Mouse (Mus musculus) spleen, adult 12 weeks (tissue): Measurements from ENCODE around the gene Recql5.

ENCODE experiments used
- DNase-seq: peaks from one replicate; pipeline ENCODE4 v3.0.0; 2022; ENCODE audit warnings: low spot score

The Recql5 gene

DNA sequence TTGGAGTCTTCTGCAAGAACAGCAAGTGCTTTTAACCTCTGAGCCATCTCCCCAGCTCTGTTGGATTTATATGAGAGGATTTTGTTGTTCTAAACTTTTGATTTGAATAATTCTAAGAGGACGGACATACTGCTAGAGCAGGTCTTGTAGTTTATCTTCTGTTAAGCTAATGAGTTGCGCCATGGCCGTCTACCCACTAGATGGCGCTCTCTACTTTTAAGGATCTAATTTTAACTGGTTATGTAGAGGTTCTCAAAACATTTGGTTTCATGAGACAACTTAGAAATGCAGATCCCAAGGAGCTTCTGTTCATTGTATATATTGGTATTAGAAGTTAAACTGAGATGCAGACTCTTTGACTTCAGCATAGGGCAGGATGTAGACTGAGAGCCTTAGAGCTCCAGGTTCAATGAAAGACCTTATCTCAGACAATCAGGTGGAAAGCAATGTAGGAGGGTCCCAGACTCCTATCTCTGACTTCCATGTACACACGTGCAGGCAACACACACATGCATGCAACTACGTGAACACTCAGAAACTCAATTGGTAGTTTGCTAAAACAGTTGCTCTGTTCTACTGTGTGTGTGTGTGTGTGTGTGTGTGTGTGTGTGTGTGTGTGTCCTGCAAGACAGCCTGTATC is 6.5 kb upstream of the Recql5 start:
- DNase-seq, result peak; percentile 35

- no peak for DNase-seq
Observed at GRCm38 (mm10) chr11:115933747-115934110, 452 bp upstream of the Recql5 start.

GRCm38 (mm10) chr11:115931235-115931634 is 2.0 kb downstream of the Recql5 start:
- DNase-seq, result no peak

GRCm38 (mm10) chr11:115929818-115930217 is 3.5 kb downstream of the Recql5 start:
- no peak for DNase-seq

- no peak for DNase-seq
Observed at GRCm38 (mm10) chr11:115929031-115929430, 4.2 kb downstream of the Recql5 start.

GRCm38 (mm10) chr11:115921986-115922385 is 11.3 kb downstream of the Recql5 start:
- no peak for DNase-seq

GRCm38 (mm10) chr11:115920110-115920818 is 13.0 kb downstream of the Recql5 start:
- DNase-seq, result peak; percentile 60

GRCm38 (mm10) chr11:115919073-115919472 is 14.2 kb downstream of the Recql5 start:
- DNase-seq, result no peak

- DNase-seq, result no peak
Observed at GRCm38 (mm10) chr11:115918637-115919036, 14.6 kb downstream of the Recql5 start.

DNA sequence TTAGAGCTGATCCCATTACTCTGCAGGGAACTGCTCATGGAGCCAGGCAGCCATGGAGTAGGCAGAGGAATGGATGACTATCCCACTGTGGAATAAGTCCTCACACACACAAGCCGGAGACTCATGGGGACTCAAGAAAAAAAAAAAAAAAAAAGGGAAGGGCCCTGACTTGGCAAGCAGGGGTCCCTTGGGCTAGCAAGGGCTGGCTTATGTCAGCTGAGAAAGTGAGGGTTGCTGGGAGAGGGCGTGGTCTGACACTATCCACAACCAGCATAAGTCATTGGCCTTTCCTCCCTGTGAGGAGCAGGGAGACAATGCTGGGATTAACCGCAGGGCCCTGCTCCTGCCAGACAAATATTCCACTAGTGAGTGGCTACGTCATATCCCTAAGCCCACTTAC is 16.7 kb downstream of the Recql5 start:
- no peak for DNase-seq

DNA sequence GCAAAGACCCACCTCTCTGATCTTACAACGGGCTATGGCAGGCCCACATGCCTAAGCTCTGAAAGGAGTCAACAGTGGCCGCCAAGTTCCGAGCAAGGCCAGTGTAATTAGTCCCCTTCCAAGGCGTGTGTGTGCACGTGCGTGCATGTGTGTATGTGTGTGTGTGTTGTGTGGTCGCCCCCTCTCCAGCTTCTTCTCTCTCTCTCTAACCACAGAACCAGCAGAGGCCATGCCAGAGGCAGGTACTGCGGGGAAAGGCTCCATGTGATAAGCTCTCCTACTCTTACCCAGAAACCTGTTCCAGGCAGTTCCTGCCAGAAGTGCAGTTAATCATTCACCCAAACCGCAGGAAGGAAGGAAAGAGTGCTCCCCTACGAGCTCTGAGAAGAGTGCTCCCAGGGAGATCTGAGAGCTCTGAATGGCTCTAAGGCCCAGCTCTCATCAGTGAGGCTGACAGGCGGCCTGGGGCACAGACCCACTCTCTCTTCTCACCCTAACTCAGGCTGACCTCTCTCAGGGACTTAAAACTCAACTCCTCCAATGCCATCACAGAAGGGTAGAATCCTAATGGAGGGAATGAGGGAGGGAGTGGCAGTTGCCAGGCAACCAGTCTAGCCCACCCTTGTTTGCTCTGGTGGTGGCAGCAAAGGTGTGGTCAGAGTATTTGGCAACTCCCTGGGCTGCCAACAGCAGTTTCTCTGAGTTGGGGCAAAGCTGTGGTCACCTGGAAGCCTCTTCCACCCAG is 21.5 kb downstream of the Recql5 start, which contains the start of gene Smim6:
Smim6 (plus strand) TSS at position 386 of the 745 bp plus-strand sequence.
- no peak for DNase-seq

DNA sequence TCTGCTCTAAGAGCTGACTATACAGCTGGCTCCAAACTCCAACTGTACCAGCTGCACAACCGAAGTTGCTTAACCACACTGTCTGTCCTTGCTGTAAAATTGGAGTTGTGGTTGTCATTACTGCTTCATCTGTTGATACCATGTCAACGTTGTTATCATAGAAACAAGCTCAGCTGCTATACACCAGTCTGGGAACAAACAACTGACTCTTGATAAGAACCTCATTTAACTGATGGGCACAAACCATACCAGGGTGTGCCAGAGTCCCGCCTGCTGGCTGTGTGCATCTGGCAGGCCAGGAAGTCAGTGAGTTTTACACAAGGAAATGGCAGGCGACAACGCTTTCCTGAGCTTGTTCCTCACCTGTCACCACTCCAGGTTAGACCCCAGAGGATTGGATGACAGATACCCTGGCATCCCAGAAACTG is 22.1 kb downstream of the Recql5 start:
- DNase-seq, result peak; percentile 48

GRCm38 (mm10) chr11:115906521-115906920 is 26.8 kb downstream of the Recql5 start:
- no peak for DNase-seq

- no peak for DNase-seq
Observed at GRCm38 (mm10) chr11:115906116-115906515, 27.2 kb downstream of the Recql5 start.

GRCm38 (mm10) chr11:115904956-115905790 is 28.1 kb downstream of the Recql5 start:
- no peak for DNase-seq

DNA sequence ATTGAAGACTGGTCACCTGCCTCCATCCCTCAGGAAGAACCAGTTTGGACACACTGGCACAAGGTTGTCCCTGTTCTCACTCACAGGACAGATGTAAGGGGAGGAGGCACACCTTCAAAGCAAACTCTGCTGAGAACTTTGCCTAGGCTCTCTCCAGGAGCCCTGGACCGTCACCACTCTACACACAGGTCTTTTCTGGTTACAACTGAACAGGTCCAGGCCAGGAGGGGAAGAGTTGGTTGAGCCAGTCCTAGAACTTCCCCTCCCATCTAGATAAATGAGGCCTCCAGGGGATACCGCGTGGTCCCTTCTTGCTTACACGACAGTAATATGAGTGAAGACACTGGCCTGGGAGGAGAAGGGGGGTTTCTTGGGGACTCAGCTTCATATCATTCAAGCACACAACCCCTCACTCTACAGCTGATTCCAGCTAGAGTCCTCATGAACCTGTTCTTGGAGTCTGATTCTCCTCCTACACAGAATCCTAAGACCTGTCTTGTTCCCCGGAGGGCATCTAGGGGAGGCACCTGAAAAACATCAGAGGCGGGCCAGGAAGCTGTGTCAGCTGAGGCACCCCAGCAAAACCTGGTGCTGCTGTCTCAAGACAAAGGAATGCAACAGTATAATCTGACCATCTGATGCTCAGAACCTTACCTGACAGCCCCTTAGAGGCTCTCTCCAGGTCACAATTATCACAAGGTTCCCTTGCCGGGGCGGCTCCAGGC is 28.9 kb downstream of the Recql5 start:
- DNase-seq, result no peak

- peak; percentile 42 for DNase-seq
Observed at GRCm38 (mm10) chr11:115903384-115904230, 29.7 kb downstream of the Recql5 start.

GRCm38 (mm10) chr11:115902831-115903230 is 30.4 kb downstream of the Recql5 start:
- no peak for DNase-seq

DNA sequence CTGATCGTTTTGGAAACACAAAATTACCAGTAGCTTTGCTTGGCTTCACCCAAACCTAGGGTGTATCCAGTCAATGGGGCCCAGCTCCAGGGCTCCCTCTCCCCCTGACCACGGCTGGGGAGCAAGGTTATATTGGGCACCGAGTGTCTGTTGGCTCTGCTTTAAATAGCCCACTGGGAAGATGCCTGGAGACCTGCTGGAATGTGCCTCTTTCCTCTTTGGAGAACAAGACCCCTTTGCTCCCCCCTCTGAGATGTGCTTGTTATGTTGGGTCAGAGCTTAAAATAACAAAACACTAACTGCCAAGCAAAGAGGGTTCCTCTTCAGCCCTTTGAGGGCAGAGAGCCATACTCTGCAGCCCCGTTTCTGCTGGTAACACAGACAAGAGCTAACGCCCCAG is 31.1 kb downstream of the Recql5 start:
- DNase-seq, result no peak
